Mouse (Mus musculus): ENCODE results near the gene Pdhx.

GRCm38 (mm10) chr2:103117212-103117611 lies 43.9 kb upstream of the Pdhx start:
- TF ChIP-seq CTCF (IDR thresholded peaks at IDR 0.05; ENCODE audit: insufficient read depth, low read depth, low read length) (no peak), POLR2A (IDR thresholded peaks at IDR 0.05; ENCODE audit: insufficient read depth, low read depth, low read length) (no peak)
